Mouse (Mus musculus) spleen, adult 2 months (tissue): ENCODE data around the gene Sike1. TPM values are rescaled to one million over a fixed set of nuclear protein-coding genes. Genes with fewer than 3 reads are reported as not detected.
A peak's percentile ranks its signal among the peaks of the same experiment; 100 is the strongest.

Experiments
- DNase-seq, 2 experiments: peaks; one replicate each; pipeline versions ENCODE4 v3.0.0 to v3.0.0-alpha.2; 2012 to 2021; ENCODE audit warnings: low spot score in 2 of 2, low read depth in 1 of 2
- H3K27ac ChIP-seq: fragments of 200-500 bp; 2 replicates; pipeline ENCODE4 v1.5.1; 2012; ENCODE audit warnings: low read length, inconsistent platforms; ENCODE audit not compliant: insufficient read depth
- H3K27me3 ChIP-seq: fragments of 200-500 bp; 2 replicates; pipeline ENCODE4 v1.6.1; 2012; ENCODE audit warnings: mild to moderate bottlenecking, moderate library complexity, low read length, inconsistent platforms; ENCODE audit not compliant: control insufficient read depth, insufficient read depth
- H3K36me3 ChIP-seq: fragments of 200-500 bp; 2 replicates; pipeline ENCODE4 v1.6.1; 2012; ENCODE audit warnings: mild to moderate bottlenecking, low read length, inconsistent platforms; ENCODE audit not compliant: control insufficient read depth, insufficient read depth
- H3K4me1 ChIP-seq: fragments of 200-500 bp; 2 replicates; pipeline ENCODE4 v1.6.1; 2011; ENCODE audit warnings: inconsistent platforms; ENCODE audit not compliant: control insufficient read depth, insufficient read depth, insufficient read length
- H3K4me3 ChIP-seq: fragments of 200-500 bp; 2 replicates; pipeline ENCODE4 v1.5.1; 2011; ENCODE audit warnings: mild to moderate bottlenecking, inconsistent platforms; ENCODE audit not compliant: insufficient read depth, insufficient read length; ENCODE audit errors: extremely low read depth
- CTCF ChIP-seq: fragments of 200-500 bp; IDR thresholded peaks from 2 replicates; pipeline ENCODE4 v1.5.1; 2011; ENCODE audit warnings: mild to moderate bottlenecking, inconsistent platforms; ENCODE audit not compliant: insufficient read depth, insufficient read length, insufficient replicate concordance; ENCODE audit errors: extremely low read depth
- POLR2A ChIP-seq: fragments of 200-500 bp; IDR thresholded peaks from 2 replicates; pipeline ENCODE4 v1.6.1; 2011; ENCODE audit warnings: low read depth, low read length, inconsistent platforms
- WGBS: fragments of 180-500 bp; shearing (Covaris S2); methylation state at CpG from one replicate; pipeline ENCODE4 v1.1.7; 2018; 5-methylcytosine and 5-hydroxymethylcytosine counted together
- polyA plus RNA-seq: library from polyadenylated mRNA; depleted of rRNA; stranded (reverse); fragments of >200 nt; gene quantifications from 2 replicates; pipeline ENCODE4 v1.2.3, GENCODE M21; 2012

The Sike1 gene
- polyA plus RNA-seq, 1 experiment = 26.8 TPM

DNA sequence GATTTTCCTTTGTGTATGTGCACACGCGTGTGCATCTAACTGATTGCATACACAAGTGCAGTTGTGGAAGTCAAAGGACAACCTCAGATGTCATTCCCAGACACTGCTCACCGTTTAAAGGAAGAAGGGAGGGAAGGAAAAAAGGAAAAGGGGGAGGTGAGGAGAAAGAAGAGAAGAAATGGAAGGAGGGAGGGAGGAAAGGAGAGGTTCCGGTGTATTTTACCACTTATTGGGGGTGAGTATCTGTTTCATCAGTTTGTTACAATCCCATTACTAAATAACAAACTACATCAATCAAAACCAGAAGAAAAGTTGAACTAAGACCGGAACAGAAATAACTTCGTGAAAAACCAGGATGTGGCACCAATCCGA lies 289 bp upstream of the Sike1 start:
- TF ChIP-seq CTCF = no peak
- TF ChIP-seq POLR2A = no peak
- WGBS = 38% methylated on average over 7 of the region's 7 CpGs

DNA sequence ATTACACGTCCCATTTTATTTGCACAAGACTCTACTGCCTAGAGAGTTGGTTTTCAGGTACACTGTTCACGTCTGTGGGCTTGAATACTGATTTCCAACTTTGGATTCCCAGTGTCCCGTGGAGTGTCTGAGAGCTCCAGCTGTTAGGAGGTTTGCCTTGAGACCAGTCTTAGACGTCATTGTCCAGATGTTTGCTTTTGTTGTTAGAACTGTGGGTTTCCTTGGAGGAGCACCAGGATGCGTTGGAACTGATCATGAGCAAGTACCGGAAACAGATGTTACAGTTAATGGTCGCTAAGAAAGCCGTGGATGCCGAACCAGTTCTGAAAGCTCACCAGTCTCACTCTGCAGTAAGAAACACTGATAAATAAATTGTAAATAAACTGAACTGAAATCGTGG lies 1.5 kb downstream of the Sike1 start:
- Histone ChIP-seq H3K27me3 (no peaks in the 10 kb centered on the region), H3K4me3 (no peak overlapping the region), H3K27ac (peak overlapping the region; percentile 39; the same call in 1 of the 2 replicates), H3K4me1 (peaks cover 3% of the 10 kb centered on the region), H3K36me3 (peaks cover 20% of the 10 kb centered on the region)
- WGBS = 65% methylated on average over 10 of the region's 10 CpGs
- TF ChIP-seq POLR2A = no peak
- TF ChIP-seq CTCF = no peak
- DNase-seq = no peak

More for the DNA sequence above, 289 bp upstream of the Sike1 start:
- peaks cover 13% of the 10 kb centered on the region for H3K36me3 ChIP-seq
- H3K27me3 ChIP-seq = no peaks in the 10 kb centered on the region
- DNase-seq = no peak
- peak overlapping the region; percentile 91; the same call in 1 of the 2 replicates for H3K4me3 ChIP-seq
- H3K27ac ChIP-seq = peak overlapping the region; percentile 100
- H3K4me1 ChIP-seq = peaks cover 3% of the 10 kb centered on the region

DNA sequence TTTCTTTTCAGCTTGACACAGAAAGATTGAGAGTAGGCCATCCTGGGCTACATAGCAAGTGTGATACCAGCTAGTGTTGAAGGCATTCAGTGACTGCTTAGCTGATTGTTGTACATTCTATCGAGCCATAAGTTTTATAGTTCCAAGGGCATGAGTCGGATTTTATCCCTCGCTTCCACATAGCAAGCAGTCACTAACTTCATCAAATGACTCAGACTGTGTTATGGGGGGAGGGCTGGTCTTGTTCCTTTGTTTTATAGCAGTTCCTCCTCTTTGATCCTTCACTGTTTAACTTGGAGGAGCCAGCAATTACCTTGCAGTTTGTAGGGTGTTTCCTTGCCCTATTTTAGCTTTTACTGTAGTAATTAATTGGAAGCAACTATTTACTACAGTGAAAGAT lies 2.1 kb downstream of the Sike1 start:
- DNase-seq = no peak
- Histone ChIP-seq H3K27ac (no peak overlapping the region), H3K4me3 (no peak overlapping the region), H3K4me1 (peaks cover 3% of the 10 kb centered on the region), H3K27me3 (no peaks in the 10 kb centered on the region), H3K36me3 (peaks cover 22% of the 10 kb centered on the region)
- WGBS = 92% methylated on average over 3 of the region's 3 CpGs
- no peak for TF ChIP-seq POLR2A
- no peak for TF ChIP-seq CTCF

DNA sequence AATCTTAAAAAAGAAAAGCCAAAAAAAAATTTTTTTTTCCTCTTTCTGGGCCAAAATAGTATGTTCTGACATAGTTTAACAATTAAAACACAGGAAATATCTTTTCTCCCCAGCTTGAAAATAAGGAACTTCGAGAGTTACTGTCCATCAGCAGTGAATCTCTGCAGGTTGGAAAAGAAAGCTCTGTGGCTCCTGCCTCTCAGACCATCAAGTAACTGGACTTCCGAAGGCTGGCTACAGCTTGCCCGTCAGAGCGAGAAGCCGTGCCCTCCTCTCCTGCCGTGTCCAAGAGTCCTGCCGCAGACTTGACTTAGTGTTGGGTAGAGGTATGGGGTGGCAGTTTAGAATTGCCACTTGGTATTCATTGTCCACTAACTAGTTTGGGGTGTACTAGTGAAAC lies 6.1 kb downstream of the Sike1 start:
- Histone ChIP-seq H3K36me3 (peaks cover 36% of the 10 kb centered on the region), H3K27me3 (no peaks in the 10 kb centered on the region), H3K27ac (no peak overlapping the region), H3K4me3 (no peak overlapping the region), H3K4me1 (peaks cover 3% of the 10 kb centered on the region; the same call in 1 of the 2 replicates)
- no peak for TF ChIP-seq CTCF
- TF ChIP-seq POLR2A = no peak
- DNase-seq = no peak
- WGBS = 94% methylated on average over 7 of the region's 7 CpGs

DNA sequence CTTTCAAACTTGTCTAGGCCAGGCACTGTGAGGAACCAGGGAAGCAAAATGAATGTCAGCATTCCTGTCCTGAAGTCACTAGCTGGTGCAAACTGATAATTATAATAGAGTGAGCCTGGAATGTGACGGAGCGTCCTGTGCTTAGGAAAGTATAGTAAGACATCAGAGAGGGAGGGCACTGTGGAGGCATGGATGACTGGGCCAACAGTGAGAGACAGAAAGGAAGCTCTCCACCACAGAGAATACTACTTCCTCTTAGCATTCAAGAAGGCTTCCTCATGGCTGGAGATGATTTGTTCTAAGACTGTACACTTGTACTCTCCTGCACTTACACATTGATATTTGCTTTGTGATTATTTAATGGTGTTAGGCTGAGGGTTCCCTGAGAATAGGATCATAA lies 21.8 kb downstream of the Sike1 start:
- no peaks in the 10 kb centered on the region for H3K27me3 ChIP-seq
- no peaks in the 10 kb centered on the region for H3K36me3 ChIP-seq
- H3K27ac ChIP-seq = peak overlapping the region; percentile 22; the same call in 1 of the 2 replicates
- H3K4me1 ChIP-seq = peaks cover 5% of the 10 kb centered on the region
- H3K4me3 ChIP-seq = no peak overlapping the region
- DNase-seq = peak; percentile 45 to 53
- no peak for TF ChIP-seq POLR2A
- TF ChIP-seq CTCF = no peak
- 24% methylated on average over 2 of the region's 2 CpGs for WGBS

DNA sequence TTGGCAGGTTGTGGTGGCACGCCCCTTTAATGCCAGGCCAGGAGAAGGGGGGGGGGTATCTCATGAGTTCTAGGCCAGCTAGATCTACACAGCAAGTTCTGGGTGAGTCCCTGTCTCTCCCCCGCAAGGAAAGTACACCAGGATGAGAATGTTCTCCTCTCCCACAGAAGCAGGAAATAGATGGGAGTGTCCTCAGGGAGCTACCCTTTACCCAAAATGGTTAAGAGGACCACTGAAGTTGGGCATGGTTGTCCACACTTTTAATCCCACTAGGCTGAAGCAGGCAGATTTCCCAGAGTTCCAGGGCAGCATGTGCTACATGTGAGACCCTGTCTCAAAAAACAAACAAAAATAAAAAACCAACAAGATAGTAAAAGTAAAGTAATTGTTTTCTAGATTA lies 24.0 kb downstream of the Sike1 start:
- Histone ChIP-seq H3K36me3 (no peaks in the 10 kb centered on the region), H3K27ac (peak overlapping the region; percentile 40; the same call in 1 of the 2 replicates), H3K4me3 (no peak overlapping the region), H3K4me1 (peaks cover 9% of the 10 kb centered on the region), H3K27me3 (no peaks in the 10 kb centered on the region)
- no peak for TF ChIP-seq CTCF
- TF ChIP-seq POLR2A = no peak
- no peak for DNase-seq
- WGBS = 92% methylated on average over 2 of the region's 2 CpGs

DNA sequence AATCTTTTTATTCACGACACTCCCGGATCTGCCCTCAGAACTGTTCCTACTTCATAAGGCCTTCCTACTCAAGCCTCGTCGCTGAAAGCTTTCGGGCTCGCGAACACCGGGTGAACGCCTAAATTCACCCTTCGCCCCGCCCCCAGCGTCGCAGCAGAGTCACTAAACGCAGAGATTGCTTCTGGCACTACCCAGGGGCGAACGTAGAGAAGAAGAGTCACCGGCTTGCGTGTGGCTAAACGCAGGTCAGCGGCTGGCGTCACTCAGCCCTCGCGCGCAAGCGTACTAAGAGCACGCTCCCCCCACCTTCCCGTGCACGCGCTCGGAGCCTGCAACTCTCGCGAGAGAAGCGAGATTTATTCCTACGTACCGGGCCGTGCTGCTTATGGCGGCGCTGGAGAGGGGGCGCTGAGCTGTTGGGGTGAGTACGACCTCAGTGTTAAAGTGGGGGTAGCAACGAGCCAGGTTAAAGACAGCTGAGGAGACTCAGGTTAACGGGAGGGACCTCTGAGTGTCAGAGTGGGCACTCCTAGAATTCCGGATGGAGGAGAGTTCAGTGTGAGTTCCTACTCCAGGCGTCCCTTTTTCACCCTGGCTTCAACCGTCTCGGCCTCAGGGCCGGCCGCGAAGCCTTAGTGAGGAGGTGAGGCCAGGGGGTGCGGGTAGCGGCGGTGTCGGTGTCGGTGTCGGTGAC lies 24.9 kb downstream of the Sike1 start, which contains the start of gene Csde1:
Gene Csde1 (plus strand): TSS at position 178 of the 694 bp plus-strand sequence.
- H3K27ac ChIP-seq = peak within 1 kb of the TSS; percentile 98
- H3K27me3 ChIP-seq = no peaks in the 10 kb centered on the region
- peak; percentile 96 for DNase-seq
- H3K4me3 ChIP-seq = peak within 1 kb of the TSS; percentile 88
- peaks cover 9% of the 10 kb centered on the region for H3K4me1 ChIP-seq
- TF ChIP-seq CTCF (no peak), POLR2A (peak; percentile 82)
- no peaks in the 10 kb centered on the region for H3K36me3 ChIP-seq
- under 1% methylated on average over 55 of the region's 55 CpGs for WGBS
